Mouse (Mus musculus) forebrain, embryonic 10.5 days (tissue): ENCODE measurements around the gene Olfr1392. TPM values are rescaled to one million over a fixed set of nuclear protein-coding genes. Genes with fewer than 3 reads are reported as not detected.
A peak's percentile ranks its signal among the peaks of the same experiment; 100 is the strongest.

Experiments
- DNase-seq: peaks from one replicate; pipeline ENCODE4 v3.0.0-alpha.2; 2017; ENCODE audit warnings: low spot score; ENCODE audit errors: extremely low spot score
- H3K27ac ChIP-seq: fragments of 300-500 bp; sonication (generic); 2 replicates; pipeline ENCODE4 v1.5.1; 2016; ENCODE audit warnings: mild to moderate bottlenecking
- H3K27me3 ChIP-seq: fragments of 300-500 bp; sonication (generic); 2 replicates; pipeline ENCODE4 v1.6.1; 2016; ENCODE audit warnings: mild to moderate bottlenecking; ENCODE audit not compliant: poor library complexity, severe bottlenecking
- H3K36me3 ChIP-seq: fragments of 300-500 bp; sonication (generic); replicated peaks from 2 replicates; pipeline ENCODE4 v1.6.1; 2016; ENCODE audit warnings: mild to moderate bottlenecking, moderate library complexity
- H3K4me1 ChIP-seq: fragments of 300-500 bp; sonication (generic); 2 replicates; pipeline ENCODE4 v1.6.1; 2016
- H3K4me3 ChIP-seq: fragments of 300-500 bp; sonication (generic); 2 replicates; pipeline ENCODE4 v1.5.1; 2016; ENCODE audit warnings: mild to moderate bottlenecking, moderate library complexity
- H3K9me3 ChIP-seq: fragments of 300-500 bp; sonication (generic); 2 replicates; pipeline ENCODE4 v1.6.1; 2016; ENCODE audit warnings: mild to moderate bottlenecking, moderate library complexity
- WGBS: fragments of 180-500 bp; shearing (Covaris S2); methylation state at CpG from one replicate; pipeline ENCODE4 v1.1.7; 2016; 5-methylcytosine and 5-hydroxymethylcytosine counted together
- polyA plus RNA-seq: library from polyadenylated mRNA; unstranded; fragments of >200 nt; fragmentation: Nextera tagmentation; extraction: Ambion mirVana; gene quantifications from 2 replicates; pipeline ENCODE4 v1.2.1, GENCODE M21; 2016

The Olfr1392 gene
- polyA plus RNA-seq, 1 experiment from 2014 or later, result not detected

- DNase-seq, result no peak
- H3K4me3 ChIP-seq, result no peak overlapping the region
- H3K27ac ChIP-seq, result no peak overlapping the region
- no peaks in the 10 kb centered on the region; the same call in 1 of the 2 replicates for H3K4me1 ChIP-seq
- 96% methylated on average over 21 of the region's 21 CpGs for WGBS
- no peaks in the 10 kb centered on the region for H3K27me3 ChIP-seq
- H3K9me3 ChIP-seq, result no peaks in the 10 kb centered on the region
- peaks cover 64% of the 10 kb centered on the region for H3K36me3 ChIP-seq
Measured at GRCm38 (mm10) chr11:49260598-49261312, 24.3 kb upstream of the Olfr1392 start.

DNA sequence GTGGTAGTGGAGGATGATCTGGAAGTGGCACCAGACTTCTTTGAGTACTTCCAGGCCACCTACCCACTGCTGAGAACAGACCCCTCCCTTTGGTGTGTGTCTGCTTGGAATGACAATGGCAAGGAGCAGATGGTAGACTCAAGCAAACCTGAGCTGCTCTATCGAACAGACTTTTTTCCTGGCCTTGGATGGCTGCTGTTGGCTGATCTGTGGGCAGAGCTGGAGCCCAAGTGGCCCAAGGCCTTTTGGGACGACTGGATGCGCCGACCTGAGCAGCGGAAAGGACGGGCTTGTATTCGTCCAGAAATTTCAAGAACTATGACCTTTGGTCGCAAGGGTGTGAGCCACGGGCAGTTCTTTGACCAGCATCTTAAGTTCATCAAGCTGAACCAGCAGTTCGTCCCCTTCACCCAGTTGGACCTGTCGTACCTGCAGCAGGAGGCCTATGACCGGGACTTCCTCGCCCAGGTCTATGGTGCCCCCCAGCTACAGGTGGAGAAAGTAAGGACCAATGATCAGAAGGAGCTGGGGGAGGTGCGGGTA, 23.7 kb upstream of the Olfr1392 start:
- H3K4me1 ChIP-seq, result no peaks in the 10 kb centered on the region; the same call in 1 of the 2 replicates
- H3K36me3 ChIP-seq, result peaks cover 63% of the 10 kb centered on the region
- no peak overlapping the region for H3K4me3 ChIP-seq
- DNase-seq, result no peak
- H3K27me3 ChIP-seq, result no peaks in the 10 kb centered on the region
- H3K9me3 ChIP-seq, result no peaks in the 10 kb centered on the region
- WGBS, result 92% methylated on average over 14 of the region's 14 CpGs
- no peak overlapping the region for H3K27ac ChIP-seq

DNA sequence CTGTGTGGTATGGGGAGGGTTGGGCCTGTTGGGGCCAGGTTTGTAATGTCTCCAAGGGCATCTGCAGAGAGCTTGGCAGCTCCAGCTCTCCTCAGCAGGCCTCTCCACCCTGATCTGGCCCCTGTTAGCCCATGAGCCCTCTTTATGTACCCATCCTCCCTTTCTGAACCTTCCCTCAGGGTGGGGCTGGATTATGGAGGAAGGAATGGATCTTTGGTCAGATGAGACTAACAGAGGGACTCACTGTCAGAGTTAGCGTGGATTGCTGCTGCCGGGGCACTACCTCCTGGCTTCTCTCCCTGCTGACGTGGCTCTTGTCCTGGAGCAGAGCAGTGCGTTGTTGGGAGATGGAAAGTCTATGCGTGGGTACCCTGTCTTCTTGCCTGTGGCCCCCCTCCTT, 22.8 kb upstream of the Olfr1392 start:
- WGBS, result 94% methylated on average over 5 of the region's 5 CpGs
- H3K27me3 ChIP-seq, result no peaks in the 10 kb centered on the region
- no peak overlapping the region for H3K27ac ChIP-seq
- H3K36me3 ChIP-seq, result peaks cover 58% of the 10 kb centered on the region
- no peaks in the 10 kb centered on the region; the same call in 1 of the 2 replicates for H3K4me1 ChIP-seq
- H3K9me3 ChIP-seq, result no peaks in the 10 kb centered on the region
- no peak overlapping the region for H3K4me3 ChIP-seq
- no peak for DNase-seq

DNA sequence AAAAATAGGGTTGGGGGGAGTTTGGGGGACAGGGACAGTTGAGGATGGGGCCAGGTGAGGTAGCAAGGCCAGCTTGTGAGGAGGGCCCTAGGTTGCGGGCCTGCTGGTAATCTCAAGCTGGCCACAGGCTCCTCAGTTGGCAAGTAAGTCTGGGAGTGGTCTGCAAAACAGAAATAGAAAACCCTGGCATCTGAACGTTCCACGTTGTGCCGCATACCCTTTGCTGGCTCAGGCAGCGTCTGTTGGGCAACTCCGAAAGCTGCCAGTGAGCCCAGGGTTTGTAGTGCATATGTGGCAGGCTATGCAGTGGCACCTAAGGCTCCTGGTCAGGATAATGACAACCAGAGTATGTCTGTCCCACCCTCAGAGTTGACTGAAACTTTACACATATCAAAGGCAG, 21.9 kb upstream of the Olfr1392 start:
- Histone ChIP-seq H3K4me3 (no peak overlapping the region), H3K36me3 (peaks cover 53% of the 10 kb centered on the region), H3K27ac (no peak overlapping the region), H3K27me3 (no peaks in the 10 kb centered on the region), H3K9me3 (no peaks in the 10 kb centered on the region), H3K4me1 (no peaks in the 10 kb centered on the region; the same call in 1 of the 2 replicates)
- WGBS, result 95% methylated on average over 6 of the region's 6 CpGs
- no peak for DNase-seq

GRCm38 (mm10) chr11:49264081-49264480, 21.0 kb upstream of the Olfr1392 start:
- 94% methylated on average over 7 of the region's 7 CpGs for WGBS

GRCm38 (mm10) chr11:49264622-49265021, 20.5 kb upstream of the Olfr1392 start:
- Histone ChIP-seq H3K36me3 (peaks cover 50% of the 10 kb centered on the region), H3K4me3 (no peak overlapping the region), H3K9me3 (no peaks in the 10 kb centered on the region), H3K27ac (no peak overlapping the region), H3K4me1 (no peaks in the 10 kb centered on the region; the same call in 1 of the 2 replicates), H3K27me3 (no peaks in the 10 kb centered on the region)
- DNase-seq, result no peak
- 85% methylated on average over 11 of the region's 11 CpGs for WGBS

More at GRCm38 (mm10) chr11:49264081-49264480, 21.0 kb upstream of the Olfr1392 start:
- H3K4me1 ChIP-seq, result no peaks in the 10 kb centered on the region; the same call in 1 of the 2 replicates
- no peak for DNase-seq
- H3K4me3 ChIP-seq, result no peak overlapping the region
- no peak overlapping the region for H3K27ac ChIP-seq
- H3K36me3 ChIP-seq, result peaks cover 53% of the 10 kb centered on the region
- H3K9me3 ChIP-seq, result no peaks in the 10 kb centered on the region
- no peaks in the 10 kb centered on the region for H3K27me3 ChIP-seq

DNA sequence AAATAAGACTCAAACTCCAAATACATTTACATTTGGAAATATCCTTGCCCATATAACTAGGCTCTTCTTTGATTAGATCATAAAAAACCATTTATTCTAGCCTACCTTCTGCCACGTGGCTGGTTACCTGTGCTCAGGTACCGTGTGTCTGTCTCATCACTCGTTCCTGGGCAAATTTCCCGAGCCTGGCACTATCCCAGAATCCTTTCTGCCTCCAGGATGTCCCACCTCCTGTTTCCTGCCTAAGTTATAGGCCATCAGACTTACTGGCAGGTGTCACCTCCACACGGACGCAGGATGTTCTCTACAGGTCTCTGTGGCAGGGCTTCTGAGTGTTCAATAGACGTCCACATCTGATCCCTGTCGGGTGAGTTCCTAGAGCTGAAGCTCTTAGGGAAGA, 20.0 kb upstream of the Olfr1392 start:
- Histone ChIP-seq H3K4me1 (no peaks in the 10 kb centered on the region; the same call in 1 of the 2 replicates), H3K9me3 (no peaks in the 10 kb centered on the region), H3K36me3 (peaks cover 45% of the 10 kb centered on the region), H3K4me3 (no peak overlapping the region), H3K27ac (no peak overlapping the region), H3K27me3 (no peaks in the 10 kb centered on the region)
- DNase-seq, result no peak
- 87% methylated on average over 8 of the region's 8 CpGs for WGBS

GRCm38 (mm10) chr11:49266671-49267070, 18.4 kb upstream of the Olfr1392 start:
- Histone ChIP-seq H3K4me3 (no peak overlapping the region), H3K27me3 (no peaks in the 10 kb centered on the region), H3K27ac (no peak overlapping the region), H3K36me3 (peaks cover 29% of the 10 kb centered on the region), H3K4me1 (no peaks in the 10 kb centered on the region; the same call in 1 of the 2 replicates), H3K9me3 (no peaks in the 10 kb centered on the region)
- 87% methylated on average over 6 of the region's 6 CpGs for WGBS
- DNase-seq, result no peak

GRCm38 (mm10) chr11:49267316-49267715, 17.8 kb upstream of the Olfr1392 start:
- Histone ChIP-seq H3K27ac (no peak overlapping the region), H3K36me3 (peaks cover 23% of the 10 kb centered on the region), H3K27me3 (no peaks in the 10 kb centered on the region), H3K4me1 (no peaks in the 10 kb centered on the region; the same call in 1 of the 2 replicates), H3K4me3 (no peak overlapping the region), H3K9me3 (no peaks in the 10 kb centered on the region)
- DNase-seq, result no peak
- 92% methylated on average over 10 of the region's 10 CpGs for WGBS

GRCm38 (mm10) chr11:49267970-49268579, 17.0 kb upstream of the Olfr1392 start:
- DNase-seq, result no peak
- Histone ChIP-seq H3K36me3 (peaks cover 15% of the 10 kb centered on the region), H3K4me1 (no peaks in the 10 kb centered on the region; the same call in 1 of the 2 replicates), H3K27me3 (no peaks in the 10 kb centered on the region), H3K4me3 (no peak overlapping the region), H3K9me3 (no peaks in the 10 kb centered on the region), H3K27ac (no peak overlapping the region)
- 92% methylated on average over 15 of the region's 15 CpGs for WGBS

DNA sequence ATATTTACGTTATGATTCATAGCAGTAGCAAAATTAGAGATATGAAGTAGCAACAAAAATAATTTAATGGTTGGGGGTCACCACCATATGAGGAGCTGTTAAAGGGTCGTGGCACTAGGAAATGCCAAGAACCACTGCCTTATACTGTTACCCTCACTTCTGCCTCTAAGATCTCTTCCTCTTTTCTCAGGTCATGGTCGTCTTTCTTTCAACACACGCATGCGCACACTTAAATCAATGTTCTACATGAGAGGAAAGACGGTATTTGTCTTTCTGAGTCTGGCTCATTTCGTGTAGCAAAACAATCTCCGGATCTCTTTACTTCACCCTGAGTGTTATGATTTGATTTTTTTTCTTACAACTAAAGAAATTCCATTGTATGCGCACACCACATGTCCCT, 15.3 kb upstream of the Olfr1392 start:
- Histone ChIP-seq H3K27ac (no peak overlapping the region), H3K4me3 (no peak overlapping the region), H3K36me3 (peaks cover 3% of the 10 kb centered on the region), H3K4me1 (no peaks in the 10 kb centered on the region), H3K27me3 (no peaks in the 10 kb centered on the region), H3K9me3 (no peaks in the 10 kb centered on the region)
- 96% methylated on average over 9 of the region's 9 CpGs for WGBS
- DNase-seq, result no peak

- no peak for DNase-seq
- no peaks in the 10 kb centered on the region for H3K9me3 ChIP-seq
- no peak overlapping the region for H3K27ac ChIP-seq
- no peak overlapping the region for H3K4me3 ChIP-seq
- H3K4me1 ChIP-seq, result no peaks in the 10 kb centered on the region
- no peaks in the 10 kb centered on the region for H3K27me3 ChIP-seq
- no peaks in the 10 kb centered on the region for H3K36me3 ChIP-seq
- WGBS, result 93% methylated on average over 4 of the region's 4 CpGs
Measured at GRCm38 (mm10) chr11:49270368-49270767, 14.7 kb upstream of the Olfr1392 start.

DNA sequence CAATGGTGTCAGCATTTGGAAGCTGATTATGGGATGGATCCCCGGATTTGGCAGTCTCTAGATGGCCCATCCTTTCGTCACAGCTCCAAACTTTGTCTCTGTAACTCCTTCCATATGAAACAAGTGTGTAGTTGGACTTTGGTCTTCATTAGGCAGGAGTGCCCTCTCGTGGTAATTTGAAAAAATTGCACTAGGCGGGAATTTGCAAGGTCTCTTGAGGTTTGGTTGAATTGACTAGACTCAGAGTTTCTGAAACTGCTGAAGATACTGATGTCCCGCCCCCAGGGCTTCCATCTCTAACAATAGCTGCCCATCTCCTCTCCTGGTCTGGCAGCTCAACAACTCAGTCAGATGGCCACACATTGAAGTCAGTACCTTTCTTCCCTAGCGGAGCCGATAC, 13.7 kb upstream of the Olfr1392 start:
- Histone ChIP-seq H3K27ac (no peak overlapping the region), H3K9me3 (no peaks in the 10 kb centered on the region), H3K27me3 (no peaks in the 10 kb centered on the region), H3K36me3 (no peaks in the 10 kb centered on the region), H3K4me3 (no peak overlapping the region), H3K4me1 (no peaks in the 10 kb centered on the region)
- peak; percentile 41 for DNase-seq
- 32% methylated on average over 7 of the region's 7 CpGs for WGBS
